Mouse (Mus musculus) hematopoietic stem cell, adult 5-6 weeks (primary cell): Measurements from ENCODE around the gene Nxt2. TPM values are rescaled to one million over a fixed set of nuclear protein-coding genes. Genes with fewer than 3 reads are reported as not detected.

Experiments
- ATAC-seq, 2 experiments: fragments of 125-278 bp in 1 of 2; replicated peaks in 1 of 2; 2 replicates each; pipeline ENCODE4 v1.8.0; 2016 to 2017; ENCODE audit warnings: inconsistent platforms in 2 of 2, mild to moderate bottlenecking in 2 of 2, moderate number of reproducible peaks in 2 of 2, low read depth in 1 of 2, moderate TSS enrichment in 1 of 2; ENCODE audit not compliant: low FRiP score in 2 of 2, poor library complexity in 2 of 2, severe bottlenecking in 2 of 2, insufficient read depth in 1 of 2, low TSS enrichment in 1 of 2
- total RNA-seq: library from RNA; stranded (forward); fragments of 172-1452, 232-1000 nt; gene quantifications from 2 replicates; pipeline ENCODE4 v1.2.3, GENCODE M21; 2017

The Nxt2 gene
- total RNA-seq, 1 experiment from 2014 or later, result 32.8 TPM

- no peak for ATAC-seq
Observed at GRCm38 (mm10) chrX:142276573-142276972, 50.0 kb downstream of the Nxt2 start.

GRCm38 (mm10) chrX:142285905-142286304 lies 59.3 kb downstream of the Nxt2 start:
- ATAC-seq, result no peak

Other genes with a start within 250 kb of the Nxt2 start
- gene Gucy2f, start 29.8 kb upstream of the Nxt2 start, total RNA-seq, result not detected in 2 replicates
- gene Kcne1l, start 79.5 kb downstream of the Nxt2 start, total RNA-seq, result 1.2 TPM in 1 of 2 replicates, not detected in the other
- gene Acsl4, start 163.8 kb downstream of the Nxt2 start, total RNA-seq, result 33.4 and 41.8 TPM in 2 replicates